Mouse (Mus musculus): ENCODE measurements at regions not wholly inside any gene's neighbourhood (a gene's known extent, or its start where the extent isn't known, plus 50 kb on each side); places are given as distances from the start of the nearest gene placed in this dataset.

- H3K9me3 ChIP-seq (replicated peaks; ENCODE audit: low read length), result no peaks in the 10 kb centered on the region
- dilution Hi-C loops (cut with MboI; ENCODE audit: extremely low pct_ligation_motif_present, extremely low pct_unique_long_range_greater_than_20kb, low sequenced_read_pairs), result no loop called here
These were observed 766.9 kb downstream of the Cypt12 start for GRCm38 (mm10) chr3:18714968-18715630.

GRCm38 (mm10) chr3:18715776-18716175 is 767.6 kb downstream of the Cypt12 start:
- H3K9ac ChIP-seq (ENCODE audit: insufficient read depth, low read depth), result no peak overlapping the region
- no peaks in the 10 kb centered on the region for H3K9me3 ChIP-seq (replicated peaks; ENCODE audit: low read length)
- H3K4me3 ChIP-seq (replicated peaks in 1 of 3; ENCODE audit: low read depth in 2 of 3, low read length in 2 of 3, poor library complexity in 1 of 3), result no peak overlapping the region
- H3K79me2 ChIP-seq (replicated peaks; ENCODE audit: control insufficient read depth, extremely low read depth, insufficient read depth, poor library complexity, severe bottlenecking), result no peaks in the 10 kb centered on the region
- no peak overlapping the region for H3K4me2 ChIP-seq (ENCODE audit: insufficient read depth, low read depth, poor library complexity, severe bottlenecking)
- no peaks in the 10 kb centered on the region for H3K36me3 ChIP-seq (replicated peaks in 1 of 2; ENCODE audit: control insufficient read depth in 1 of 2, insufficient read depth in 1 of 2, low read length in 1 of 2)
- no peaks in the 10 kb centered on the region for H3K4me1 ChIP-seq (ENCODE audit: control insufficient read depth in 1 of 2, insufficient read depth in 2 of 2)
- in situ Hi-C loops (cut with MboI; ENCODE audit: low pct_ligation_motif_present, low pct_unique_long_range_greater_than_20kb, low sequenced_read_pairs) (no loop called here), dilution Hi-C loops (cut with MboI; ENCODE audit: extremely low pct_ligation_motif_present, extremely low pct_unique_long_range_greater_than_20kb, low sequenced_read_pairs) (no loop called here)
- TF ChIP-seq ZMIZ1 (IDR thresholded peaks at IDR 0.05; ENCODE audit: low read depth, low read length) (no peak), KAT2A (IDR thresholded peaks at IDR 0.05; ENCODE audit: insufficient replicate concordance, low read length) (no peak), JUN (IDR thresholded peaks at IDR 0.05; ENCODE audit: insufficient read depth, low read depth, low read length) (no peak), PAX5 (IDR thresholded peaks at IDR 0.05; ENCODE audit: low read length) (no peak), MEF2A (IDR thresholded peaks at IDR 0.05; ENCODE audit: borderline replicate concordance, low read depth, low read length) (no peak), ZKSCAN1 (IDR thresholded peaks at IDR 0.05; ENCODE audit: borderline replicate concordance, low read depth, low read length) (no peak), ETS1 (conservative IDR thresholded peaks at IDR 0.05; ENCODE audit: low read depth, low read length) (no peak), CTCF (conservative IDR thresholded peaks at IDR 0.05 in 1 of 2, IDR thresholded peaks at IDR 0.05 in 1 of 2; ENCODE audit: low read depth in 2 of 2, low read length in 2 of 2) (no peak), RAD21 (IDR thresholded peaks at IDR 0.05; ENCODE audit: low read depth, low read length) (no peak), MAZ (IDR thresholded peaks at IDR 0.05; ENCODE audit: low read depth, low read length) (no peak), EP300 (IDR thresholded peaks at IDR 0.05; ENCODE audit: low read length) (no peak), MYC (IDR thresholded peaks at IDR 0.05; ENCODE audit: low read depth, low read length) (no peak), NELFE (IDR thresholded peaks at IDR 0.05; ENCODE audit: low read depth, low read length) (no peak), BHLHE40 (IDR thresholded peaks at IDR 0.05; ENCODE audit: low read depth, low read length) (no peak), USF2 (conservative IDR thresholded peaks at IDR 0.05; ENCODE audit: low read depth, low read length) (no peak), SIN3A (IDR thresholded peaks at IDR 0.05; ENCODE audit: low read length) (no peak), POLR2AphosphoS2 (IDR thresholded peaks at IDR 0.05; ENCODE audit: low read depth, low read length) (no peak), IRF4 (IDR thresholded peaks at IDR 0.05; ENCODE audit: low read depth, low read length) (no peak), UBTF (IDR thresholded peaks at IDR 0.05; ENCODE audit: low read depth, low read length) (no peak)
- H3K27me3 ChIP-seq (replicated peaks), result no peaks in the 10 kb centered on the region
- DNase-seq (ENCODE audit: extremely low read depth), result no peak
- no peak overlapping the region for H3K27ac ChIP-seq (ENCODE audit: insufficient read depth, low read depth)

More at GRCm38 (mm10) chr3:18714968-18715630, 766.9 kb downstream of the Cypt12 start:
- H3K79me2 ChIP-seq (replicated peaks; ENCODE audit: control insufficient read depth, extremely low read depth, insufficient read depth, poor library complexity, severe bottlenecking), result no peaks in the 10 kb centered on the region
- no peak overlapping the region for H3K9ac ChIP-seq (ENCODE audit: insufficient read depth, low read depth)
- no peak overlapping the region for H3K4me2 ChIP-seq (ENCODE audit: insufficient read depth, low read depth, poor library complexity, severe bottlenecking)
- no peak overlapping the region for H3K4me3 ChIP-seq (replicated peaks in 1 of 3; ENCODE audit: low read depth in 2 of 3, low read length in 2 of 3, poor library complexity in 1 of 3)
- DNase-seq (ENCODE audit: extremely low read depth), result no peak
- in situ Hi-C loops (cut with MboI; ENCODE audit: low pct_ligation_motif_present, low pct_unique_long_range_greater_than_20kb, low sequenced_read_pairs), result no loop called here
- no peaks in the 10 kb centered on the region for H3K4me1 ChIP-seq (ENCODE audit: control insufficient read depth in 1 of 2, insufficient read depth in 2 of 2)
- TF ChIP-seq BHLHE40 (IDR thresholded peaks at IDR 0.05; ENCODE audit: low read depth, low read length) (no peak), TCF12 (IDR thresholded peaks at IDR 0.05; ENCODE audit: low read depth, low read length) (no peak), CTCF (conservative IDR thresholded peaks at IDR 0.05 in 1 of 2, IDR thresholded peaks at IDR 0.05 in 1 of 2; ENCODE audit: low read depth in 2 of 2, low read length in 2 of 2) (no peak), ZNF384 (IDR thresholded peaks at IDR 0.05; ENCODE audit: low read depth, low read length) (no peak), MAX (IDR thresholded peaks at IDR 0.05; ENCODE audit: low read length) (no peak), POLR2A (IDR thresholded peaks at IDR 0.05; ENCODE audit: low read depth, low read length) (no peak), RAD21 (IDR thresholded peaks at IDR 0.05; ENCODE audit: low read depth, low read length) (no peak), GABPA (IDR thresholded peaks at IDR 0.05; ENCODE audit: insufficient replicate concordance, low read depth, low read length) (no peak), TBP (conservative IDR thresholded peaks at IDR 0.05; ENCODE audit: low read depth, low read length) (no peak), MEF2A (IDR thresholded peaks at IDR 0.05; ENCODE audit: borderline replicate concordance, low read depth, low read length) (no peak), JUN (IDR thresholded peaks at IDR 0.05; ENCODE audit: insufficient read depth, low read depth, low read length) (no peak), SMC3 (IDR thresholded peaks at IDR 0.05; ENCODE audit: low read depth, low read length) (no peak), ZMIZ1 (IDR thresholded peaks at IDR 0.05; ENCODE audit: low read depth, low read length) (no peak), POLR2AphosphoS2 (IDR thresholded peaks at IDR 0.05; ENCODE audit: low read depth, low read length) (no peak), ZC3H11A (IDR thresholded peaks at IDR 0.05; ENCODE audit: low read depth, low read length) (no peak), ETS1 (conservative IDR thresholded peaks at IDR 0.05; ENCODE audit: low read depth, low read length) (no peak), CHD1 (IDR thresholded peaks at IDR 0.05; ENCODE audit: low read depth, low read length) (no peak), USF1 (IDR thresholded peaks at IDR 0.05; ENCODE audit: low read depth, low read length) (no peak), EP300 (IDR thresholded peaks at IDR 0.05; ENCODE audit: low read length) (no peak)
- H3K27ac ChIP-seq (ENCODE audit: insufficient read depth, low read depth), result no peak overlapping the region
- no peaks in the 10 kb centered on the region for H3K27me3 ChIP-seq (replicated peaks)
- H3K36me3 ChIP-seq (replicated peaks in 1 of 2; ENCODE audit: control insufficient read depth in 1 of 2, insufficient read depth in 1 of 2, low read length in 1 of 2), result no peaks in the 10 kb centered on the region

Measured in CH12.LX (cell line).